Mouse (Mus musculus): ENCODE results near the gene Olfr1023.

The Olfr1023 gene

GRCm38 (mm10) chr2:85885340-85885739 lies at the start of gene Olfr1023:
Gene Olfr1023 (plus strand): TSS chr2:85885640.
- no peak for DNase-seq (ENCODE audit: low spot score in 2 of 2)

DNA sequence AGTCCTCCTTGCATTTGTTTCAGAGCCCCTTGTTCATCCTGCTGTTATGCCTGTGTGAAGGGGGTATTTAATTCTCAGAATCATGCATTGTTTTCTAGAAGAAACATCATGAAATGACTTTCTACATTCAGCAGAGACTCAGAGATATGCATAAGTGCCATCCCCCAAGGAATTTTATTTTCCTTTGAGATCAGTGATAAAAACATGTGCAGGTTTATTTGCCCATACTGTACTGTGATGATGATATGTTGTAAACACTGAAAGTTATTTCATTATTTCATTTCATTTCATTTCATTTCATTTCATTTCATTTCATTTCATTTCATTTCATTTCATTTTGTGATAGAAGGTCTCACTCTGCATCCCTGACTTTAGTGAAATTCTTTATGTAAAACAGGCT lies 40.1 kb upstream of the Olfr1023 start, which contains the start of gene Olfr1019:
Olfr1019 (minus strand) TSS at position 101 of the 400 bp plus-strand sequence.
- DNase-seq (ENCODE audit: low spot score in 2 of 2) = no peak

GRCm38 (mm10) chr2:85846730-85847129 lies 38.7 kb upstream of the Olfr1023 start, which contains the start of gene Olfr1020:
Gene Olfr1020 (plus strand): TSS chr2:85847030.
- DNase-seq (ENCODE audit: low spot score in 2 of 2) = no peak

GRCm38 (mm10) chr2:85868294-85868693 lies 17.1 kb upstream of the Olfr1023 start, which contains the start of gene Olfr1022:
Gene Olfr1022 (plus strand): TSS chr2:85868594.
- DNase-seq (ENCODE audit: low spot score in 2 of 2) = no peak

GRCm38 (mm10) chr2:85904952-85905351 lies 19.5 kb downstream of the Olfr1023 start, which contains the start of gene Olfr1024:
Gene Olfr1024 (minus strand): TSS chr2:85905052.
- DNase-seq (ENCODE audit: low spot score in 2 of 2) = no peak

- no peak for DNase-seq (ENCODE audit: low spot score in 2 of 2)
These were observed 27.8 kb downstream of the Olfr1023 start for GRCm38 (mm10) chr2:85913197-85913596.

GRCm38 (mm10) chr2:85914893-85915292 lies 29.5 kb downstream of the Olfr1023 start, which contains the start of gene Olfr1025-ps1:
Gene Olfr1025-ps1 (plus strand): TSS chr2:85915193.
- no peak for DNase-seq (ENCODE audit: low spot score in 2 of 2)

GRCm38 (mm10) chr2:85921258-85921657 lies 35.8 kb downstream of the Olfr1023 start, which contains the start of gene Olfr1026:
Gene Olfr1026 (plus strand): TSS chr2:85921558.
- no peak for DNase-seq (ENCODE audit: low spot score in 2 of 2)
